Mouse (Mus musculus) kidney, adult 2 months (tissue): ENCODE data around the gene Arrb1.

Source experiments
- CTCF ChIP-seq: fragments of 200-500 bp; conservative IDR thresholded peaks from 2 replicates; pipeline ENCODE4 v1.5.1; 2011; ENCODE audit warnings: low read depth, mild to moderate bottlenecking, control low read depth, low read length, moderate library complexity, mixed read lengths; ENCODE audit not compliant: insufficient read depth, insufficient read length
- POLR2A ChIP-seq: fragments of 200-500 bp; IDR thresholded peaks from one replicate; pipeline ENCODE4 v1.6.1; 2011; ENCODE audit warnings: low read depth, low read length, control low read depth

DNA sequence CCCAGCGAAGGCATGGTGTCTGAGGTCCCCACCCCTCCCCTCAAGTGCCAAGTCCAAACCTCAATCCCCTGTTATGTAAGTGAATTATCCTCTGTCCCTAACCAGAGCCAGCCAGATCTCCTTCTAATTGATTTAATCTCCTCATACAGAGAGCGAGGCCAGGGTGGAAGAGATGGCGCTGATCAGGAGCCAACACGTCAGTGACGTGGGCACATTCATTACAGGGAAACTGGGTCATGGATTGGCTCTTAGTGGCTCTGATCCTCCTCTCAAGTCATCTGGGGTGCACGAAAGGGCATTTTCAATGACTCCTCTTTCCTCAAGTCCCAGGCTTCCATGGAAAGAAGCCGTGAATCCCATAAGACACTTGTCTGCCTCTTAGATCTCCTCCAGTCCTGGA, 109.4 kb downstream of the Arrb1 start:
- TF ChIP-seq CTCF (no peak), POLR2A (no peak)
